Mouse (Mus musculus) myocyte (in vitro differentiated cells): ENCODE measurements around the gene Agr2. TPM values are rescaled to one million over a fixed set of nuclear protein-coding genes. Genes with fewer than 3 reads are reported as not detected.

Experiments used
- H3K27me3 ChIP-seq: one replicate; pipeline ENCODE4 v1.6.1; 2011; ENCODE audit not compliant: control insufficient read depth, insufficient read depth, insufficient read length
- H3K36me3 ChIP-seq: one replicate; pipeline ENCODE4 v1.6.1; 2011; ENCODE audit not compliant: control insufficient read depth, insufficient read depth
- H3K4me2 ChIP-seq: one replicate; pipeline ENCODE4 v1.6.1; 2011; ENCODE audit warnings: low read depth, control low read depth
- H3K4me3 ChIP-seq: one replicate; pipeline ENCODE4 v1.5.1; 2011; ENCODE audit warnings: mild to moderate bottlenecking, control low read depth, moderate library complexity
- H3K79me2 ChIP-seq: one replicate; pipeline ENCODE4 v1.6.1; 2011; ENCODE audit not compliant: control insufficient read depth, insufficient read depth
- H3ac ChIP-seq: one replicate; pipeline ENCODE4 v1.6.1; 2011; ENCODE audit not compliant: control insufficient read depth, insufficient read length
- CEBPB ChIP-seq: IDR thresholded peaks from 2 replicates; pipeline ENCODE4 v1.6.1; 2011; ENCODE audit warnings: mild to moderate bottlenecking, moderate library complexity; ENCODE audit not compliant: poor library complexity, insufficient read depth, severe bottlenecking
- E2F4 ChIP-seq: IDR thresholded peaks from one replicate; pipeline ENCODE4 v1.6.1; 2011; ENCODE audit warnings: mild to moderate bottlenecking, control low read depth, moderate library complexity; ENCODE audit not compliant: insufficient read depth
- MAX ChIP-seq: IDR thresholded peaks from one replicate; pipeline ENCODE4 v1.6.1; 2011; ENCODE audit warnings: low read depth, mild to moderate bottlenecking, control low read depth
- MYOD1 ChIP-seq, 3 experiments: IDR thresholded peaks; one replicate each; pipeline ENCODE4 v1.6.1; 2011; ENCODE audit warnings: control low read depth in 2 of 3, low read depth in 2 of 3, mild to moderate bottlenecking in 2 of 3, moderate library complexity in 1 of 3; ENCODE audit not compliant: insufficient read length in 2 of 3, control insufficient read depth in 1 of 3
- MYOG ChIP-seq, 3 experiments: IDR thresholded peaks; one replicate each; pipeline ENCODE4 v1.6.1; 2011; ENCODE audit warnings: control low read depth in 2 of 3, low read depth in 2 of 3, mild to moderate bottlenecking in 2 of 3; ENCODE audit not compliant: insufficient read length in 2 of 3, control insufficient read depth in 1 of 3, insufficient read depth in 1 of 3
- POLR2A ChIP-seq: IDR thresholded peaks from one replicate; pipeline ENCODE4 v1.6.1; 2011; ENCODE audit warnings: low read depth, mild to moderate bottlenecking, control low read depth, moderate library complexity; ENCODE audit not compliant: insufficient read length
- POLR2AphosphoS2 ChIP-seq: IDR thresholded peaks from one replicate; pipeline ENCODE4 v1.6.1; 2011; ENCODE audit warnings: low read depth, control low read depth; ENCODE audit not compliant: insufficient read length
- REST ChIP-seq: IDR thresholded peaks from one replicate; pipeline ENCODE4 v1.6.1; 2011; ENCODE audit warnings: mild to moderate bottlenecking, control low read depth, moderate library complexity; ENCODE audit not compliant: insufficient read depth, insufficient read length
- SRF ChIP-seq: IDR thresholded peaks from one replicate; pipeline ENCODE4 v1.6.1; 2011; ENCODE audit warnings: low read depth; ENCODE audit not compliant: control insufficient read depth, insufficient read length
- TCF12 ChIP-seq: IDR thresholded peaks from one replicate; pipeline ENCODE4 v1.6.1; 2011; ENCODE audit warnings: mild to moderate bottlenecking, control low read depth; ENCODE audit not compliant: poor library complexity, insufficient read depth, severe bottlenecking
- TCF3 ChIP-seq: IDR thresholded peaks from one replicate; pipeline ENCODE4 v1.6.1; 2011; ENCODE audit warnings: low read depth, control low read depth; ENCODE audit not compliant: insufficient read length
- USF1 ChIP-seq: IDR thresholded peaks from one replicate; pipeline ENCODE4 v1.6.1; 2011; ENCODE audit warnings: low read depth, mild to moderate bottlenecking, control low read depth, moderate library complexity
- polyA plus RNA-seq: library from polyadenylated mRNA; unstranded; fragments of >200 nt; fragmentation: generic; extraction: Trizol; gene quantifications from one replicate; pipeline ENCODE4 v1.2.1, GENCODE M21; 2012; ENCODE audit warnings: missing spikeins

The Agr2 gene
- polyA plus RNA-seq, 1 experiment: not detected

- no peak for TF ChIP-seq POLR2A
- no peak for TF ChIP-seq MYOG (IDR thresholded peaks at IDR 0.05; ENCODE audit: control insufficient read depth in 1 of 3, insufficient read depth in 1 of 3, insufficient read length in 2 of 3, low read depth in 2 of 3)
- no peak for TF ChIP-seq SRF
- no peak for TF ChIP-seq POLR2AphosphoS2
- TF ChIP-seq MYOD1 (IDR thresholded peaks at IDR 0.05; ENCODE audit: control insufficient read depth in 1 of 3, insufficient read length in 2 of 3, low read depth in 2 of 3): no peak
- no peak for TF ChIP-seq USF1
- TF ChIP-seq REST: no peak
- TF ChIP-seq E2F4: no peak
- TF ChIP-seq CEBPB: no peak
- TF ChIP-seq TCF12: no peak
- peak overlapping the region; percentile 16 for H3K4me3 ChIP-seq
- H3K36me3 ChIP-seq: no peaks in the 10 kb centered on the region
- peaks cover 7% of the 10 kb centered on the region for H3K27me3 ChIP-seq
- H3K4me2 ChIP-seq: peak overlapping the region; percentile 78
- no peaks in the 10 kb centered on the region for H3K79me2 ChIP-seq
- H3ac ChIP-seq: no peak overlapping the region
Measured at GRCm38 (mm10) chr12:36041703-36042347, 49.1 kb downstream of the Agr2 start.

DNA sequence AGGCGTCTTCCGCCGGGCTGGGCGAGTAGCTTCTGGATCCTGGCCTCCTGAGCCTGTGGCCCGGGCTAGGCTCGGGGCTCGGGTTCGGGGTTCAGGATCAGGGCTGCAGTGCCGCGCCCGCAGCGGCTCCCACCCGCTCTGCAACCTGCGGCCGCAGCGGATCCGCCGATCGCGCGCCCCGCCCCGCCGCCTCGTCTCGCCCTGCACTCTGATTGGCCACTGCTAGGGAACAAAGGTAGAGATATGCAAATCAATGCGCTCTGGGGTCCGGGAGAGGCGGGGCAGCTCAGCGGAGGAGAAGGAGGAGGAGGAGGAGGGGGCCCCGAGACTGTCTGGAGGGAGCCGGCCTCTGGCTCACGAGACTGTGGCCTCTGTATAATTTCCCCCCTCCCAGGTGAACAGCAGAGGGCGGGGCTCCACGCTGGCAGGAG lies 49.7 kb downstream of the Agr2 start, which contains the start of gene Tspan13:
Gene Tspan13 (minus strand): TSS at position 153 of the 431 bp plus-strand sequence.
- H3K4me3 ChIP-seq: peak within 1 kb of the TSS; percentile 16
- H3K27me3 ChIP-seq: peaks cover 7% of the 10 kb centered on the region
- peak within 1 kb of the TSS; percentile 78 for H3K4me2 ChIP-seq
- H3K79me2 ChIP-seq: no peaks in the 10 kb centered on the region
- no peak for TF ChIP-seq REST
- no peak for TF ChIP-seq MYOG (IDR thresholded peaks at IDR 0.05; ENCODE audit: control insufficient read depth in 1 of 3, insufficient read depth in 1 of 3, insufficient read length in 2 of 3, low read depth in 2 of 3)
- no peak for TF ChIP-seq TCF3
- no peak for TF ChIP-seq SRF
- no peak for TF ChIP-seq CEBPB
- no peak for TF ChIP-seq POLR2A
- TF ChIP-seq E2F4: no peak
- TF ChIP-seq TCF12: no peak
- TF ChIP-seq MAX: no peak
- no peak for TF ChIP-seq MYOD1 (IDR thresholded peaks at IDR 0.05; ENCODE audit: control insufficient read depth in 1 of 3, insufficient read length in 2 of 3, low read depth in 2 of 3)
- TF ChIP-seq POLR2AphosphoS2: no peak
- TF ChIP-seq USF1: no peak
- H3K36me3 ChIP-seq: no peaks in the 10 kb centered on the region
- no peak within 1 kb of the TSS for H3ac ChIP-seq

GRCm38 (mm10) chr12:36044691-36045090 lies 52.0 kb downstream of the Agr2 start:
- H3K36me3 ChIP-seq: no peaks in the 10 kb centered on the region
- H3K79me2 ChIP-seq: no peaks in the 10 kb centered on the region
- H3K4me2 ChIP-seq: no peak overlapping the region
- H3K4me3 ChIP-seq: no peak overlapping the region
- no peak overlapping the region for H3ac ChIP-seq
- peaks cover 7% of the 10 kb centered on the region for H3K27me3 ChIP-seq
- TF ChIP-seq MAX: no peak
- no peak for TF ChIP-seq MYOG (IDR thresholded peaks at IDR 0.05; ENCODE audit: control insufficient read depth in 1 of 3, insufficient read depth in 1 of 3, insufficient read length in 2 of 3, low read depth in 2 of 3)
- TF ChIP-seq USF1: no peak
- TF ChIP-seq POLR2AphosphoS2: no peak
- no peak for TF ChIP-seq E2F4
- TF ChIP-seq TCF3: no peak
- no peak for TF ChIP-seq SRF
- TF ChIP-seq MYOD1 (IDR thresholded peaks at IDR 0.05; ENCODE audit: control insufficient read depth in 1 of 3, insufficient read length in 2 of 3, low read depth in 2 of 3): no peak
- no peak for TF ChIP-seq POLR2A
- TF ChIP-seq TCF12: no peak
- no peak for TF ChIP-seq CEBPB
- no peak for TF ChIP-seq REST

- no peak overlapping the region for H3K4me2 ChIP-seq
- no peak overlapping the region for H3ac ChIP-seq
- H3K4me3 ChIP-seq: no peak overlapping the region
- no peaks in the 10 kb centered on the region for H3K36me3 ChIP-seq
- no peak for TF ChIP-seq POLR2A
- TF ChIP-seq USF1: no peak
- no peak for TF ChIP-seq MYOD1 (IDR thresholded peaks at IDR 0.05; ENCODE audit: control insufficient read depth in 1 of 3, insufficient read length in 2 of 3, low read depth in 2 of 3)
- TF ChIP-seq MYOG (IDR thresholded peaks at IDR 0.05; ENCODE audit: control insufficient read depth in 1 of 3, insufficient read depth in 1 of 3, insufficient read length in 2 of 3, low read depth in 2 of 3): no peak
- TF ChIP-seq E2F4: no peak
- no peak for TF ChIP-seq TCF12
- no peak for TF ChIP-seq CEBPB
- H3K79me2 ChIP-seq: no peaks in the 10 kb centered on the region
- peaks cover 7% of the 10 kb centered on the region for H3K27me3 ChIP-seq
Measured at GRCm38 (mm10) chr12:36046196-36046595, 53.5 kb downstream of the Agr2 start.
